Mouse (Mus musculus): ENCODE measurements around the gene Cyp17a1.

The Cyp17a1 gene

DNA sequence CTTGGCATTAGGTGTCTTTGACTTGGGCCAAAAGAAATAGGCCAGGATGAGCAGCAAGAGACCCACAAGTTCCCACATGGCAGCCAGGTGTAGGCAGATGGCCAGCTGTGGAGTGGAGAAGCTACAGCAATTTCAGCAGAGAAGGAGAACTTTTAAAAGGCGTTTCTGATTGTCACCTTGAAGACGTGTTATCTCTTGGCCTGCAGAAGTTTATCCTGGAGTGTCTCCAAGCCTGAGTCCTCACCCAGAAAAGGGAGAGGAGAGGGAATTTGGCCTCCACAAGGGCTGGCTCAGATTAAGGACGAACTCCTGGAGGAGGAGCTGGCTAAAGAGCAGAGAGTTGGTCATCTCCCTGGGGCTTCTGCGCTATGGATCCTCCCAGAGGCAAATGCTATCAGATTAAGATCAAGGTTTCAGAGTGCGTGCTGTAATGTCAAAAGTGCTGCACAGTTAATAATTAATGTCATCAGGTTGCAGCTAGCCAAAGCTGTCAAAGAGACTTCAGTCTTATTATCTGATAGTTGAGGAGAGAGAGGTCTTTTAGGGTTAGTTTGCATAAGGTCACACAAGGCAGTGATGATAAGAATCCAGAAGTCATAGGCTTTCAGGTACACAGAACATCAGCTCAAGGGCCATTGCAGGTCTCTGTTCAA lies at the start of gene Cyp17a1:
Gene Cyp17a1 (minus strand): TSS at position 407 of the 653 bp plus-strand sequence.
- in situ Hi-C loops (cut with MboI; ENCODE audit: low sequenced_read_pairs): loop anchor here (10.0 kb wide), 1 partner anchor 322 kb away; no protein-coding TSS in a partner anchor

DNA sequence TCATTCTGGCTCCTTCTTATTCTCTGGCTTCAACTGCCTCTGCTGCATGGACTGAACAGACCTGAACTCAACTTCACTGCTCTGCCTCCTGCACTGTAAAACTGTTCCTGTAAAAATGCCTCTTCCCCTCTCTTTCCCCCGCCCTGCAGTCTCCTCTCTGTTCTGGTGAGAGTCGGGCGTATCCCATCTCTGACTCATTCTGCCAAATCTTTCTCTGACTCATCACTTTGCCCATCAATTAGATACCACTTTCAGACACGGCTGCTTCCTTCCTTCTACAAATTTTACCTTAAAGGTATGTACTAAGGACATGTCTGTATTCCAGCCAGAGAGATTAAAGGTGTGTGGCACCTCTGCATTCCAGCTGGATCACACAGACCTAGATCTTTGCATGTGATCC lies 45.2 kb upstream of the Cyp17a1 start:
- in situ Hi-C loops (cut with MboI; ENCODE audit: low sequenced_read_pairs): no loop called here

DNA sequence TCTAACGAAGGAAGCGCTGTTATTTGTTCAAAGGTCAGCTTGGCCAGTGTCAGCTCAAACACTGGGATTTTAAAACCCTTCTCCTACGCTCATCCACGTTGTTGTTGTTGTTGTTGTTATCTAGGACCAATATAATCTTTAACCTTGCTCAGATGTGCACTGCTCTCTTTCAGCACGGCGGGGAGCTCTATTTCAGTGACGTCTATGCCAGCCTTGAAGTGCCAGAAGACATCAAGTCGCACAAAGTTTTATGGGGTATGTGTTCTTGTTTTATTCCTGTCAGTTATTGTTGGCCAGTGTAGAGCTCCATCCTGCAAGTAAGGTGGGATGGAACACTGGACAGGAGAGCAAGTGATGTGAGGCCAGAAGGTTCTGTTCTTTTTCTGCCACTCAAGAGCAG lies 42.0 kb upstream of the Cyp17a1 start:
- in situ Hi-C loops (cut with MboI; ENCODE audit: low sequenced_read_pairs): no loop called here

DNA sequence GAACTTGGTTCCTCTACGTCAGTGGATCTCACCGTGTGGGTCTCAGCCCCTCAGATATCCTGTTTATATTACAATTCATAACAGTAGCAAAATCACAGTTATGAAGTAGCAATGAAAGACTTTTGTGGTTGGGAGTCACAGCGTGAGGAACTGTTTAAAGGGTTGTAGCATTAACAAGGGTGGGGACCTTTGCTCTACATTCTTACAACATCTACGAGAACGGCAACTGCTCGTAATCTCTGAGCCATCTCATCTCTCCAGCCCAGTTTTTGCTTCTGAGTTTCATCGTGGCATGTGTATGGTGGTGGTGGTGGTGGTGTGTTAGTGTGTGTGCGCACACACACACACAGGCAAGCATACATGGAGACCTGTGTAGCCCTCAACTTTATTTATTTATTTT lies 41.3 kb upstream of the Cyp17a1 start:
- in situ Hi-C loops (cut with MboI; ENCODE audit: low sequenced_read_pairs): no loop called here

DNA sequence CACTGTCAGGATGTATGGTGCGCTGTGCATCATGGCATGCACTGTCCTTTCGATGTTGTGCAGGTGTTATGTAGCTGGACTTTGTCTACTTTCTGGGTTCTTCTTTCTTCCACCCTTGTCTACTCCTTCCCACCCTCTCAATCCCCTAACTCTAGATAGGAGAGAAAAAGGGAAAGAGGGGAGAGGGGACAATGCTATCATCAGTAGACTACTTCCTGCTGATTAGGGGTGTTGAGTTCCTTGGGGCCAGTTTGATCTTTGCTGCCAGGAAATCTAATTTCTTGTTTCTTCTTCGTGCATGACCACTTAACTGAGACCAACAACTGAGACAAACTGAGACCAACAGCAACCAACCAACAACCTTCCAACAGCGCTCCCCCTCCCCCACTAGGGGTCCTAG lies 37.6 kb upstream of the Cyp17a1 start:
- in situ Hi-C loops (cut with MboI; ENCODE audit: low sequenced_read_pairs): no loop called here

DNA sequence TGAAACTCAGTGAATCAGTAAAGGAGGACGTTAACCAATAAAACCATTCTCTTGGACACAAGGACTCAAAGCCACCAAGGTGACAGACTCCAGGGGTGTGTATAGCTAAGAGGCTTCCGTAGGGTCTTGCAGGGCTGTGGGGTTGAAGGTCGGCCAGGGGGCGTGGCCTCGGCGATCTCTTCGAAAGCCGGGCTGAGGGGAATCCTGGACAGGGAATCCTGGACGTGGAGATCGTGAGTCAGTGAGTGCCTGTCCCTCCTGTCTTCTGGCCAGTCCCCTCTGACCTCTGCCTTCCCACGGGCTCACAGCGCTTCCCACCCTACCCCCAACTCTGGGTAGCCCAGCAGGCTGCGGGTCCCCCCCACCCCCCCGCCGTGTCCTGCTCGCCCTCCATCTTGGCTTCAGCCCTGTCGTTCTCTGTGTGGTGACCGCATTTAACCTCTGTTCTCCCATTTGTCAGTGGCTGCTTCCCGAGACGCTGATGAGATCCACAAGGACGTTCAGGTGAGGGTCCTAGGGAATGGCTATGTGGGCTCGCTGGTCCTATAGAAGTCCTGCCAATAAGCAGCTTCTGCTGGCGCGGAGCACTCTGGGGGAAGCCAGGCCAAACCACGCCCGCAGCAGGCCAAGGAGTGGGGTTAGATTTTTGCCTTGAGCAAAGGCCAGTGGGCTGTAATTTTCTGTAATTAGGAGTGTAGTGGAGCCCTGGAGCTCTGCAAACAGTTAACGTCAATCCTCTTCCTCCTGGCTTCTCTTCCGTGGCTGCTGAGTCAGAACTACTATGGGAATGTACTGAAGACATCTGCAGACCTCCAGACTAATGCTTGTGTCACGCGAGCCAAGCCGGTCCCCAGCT lies 34.6 kb upstream of the Cyp17a1 start, which contains the start of gene As3mt:
Gene As3mt (plus strand): TSS at position 163 of the 856 bp plus-strand sequence.
- in situ Hi-C loops (cut with MboI; ENCODE audit: low sequenced_read_pairs): no loop called here

DNA sequence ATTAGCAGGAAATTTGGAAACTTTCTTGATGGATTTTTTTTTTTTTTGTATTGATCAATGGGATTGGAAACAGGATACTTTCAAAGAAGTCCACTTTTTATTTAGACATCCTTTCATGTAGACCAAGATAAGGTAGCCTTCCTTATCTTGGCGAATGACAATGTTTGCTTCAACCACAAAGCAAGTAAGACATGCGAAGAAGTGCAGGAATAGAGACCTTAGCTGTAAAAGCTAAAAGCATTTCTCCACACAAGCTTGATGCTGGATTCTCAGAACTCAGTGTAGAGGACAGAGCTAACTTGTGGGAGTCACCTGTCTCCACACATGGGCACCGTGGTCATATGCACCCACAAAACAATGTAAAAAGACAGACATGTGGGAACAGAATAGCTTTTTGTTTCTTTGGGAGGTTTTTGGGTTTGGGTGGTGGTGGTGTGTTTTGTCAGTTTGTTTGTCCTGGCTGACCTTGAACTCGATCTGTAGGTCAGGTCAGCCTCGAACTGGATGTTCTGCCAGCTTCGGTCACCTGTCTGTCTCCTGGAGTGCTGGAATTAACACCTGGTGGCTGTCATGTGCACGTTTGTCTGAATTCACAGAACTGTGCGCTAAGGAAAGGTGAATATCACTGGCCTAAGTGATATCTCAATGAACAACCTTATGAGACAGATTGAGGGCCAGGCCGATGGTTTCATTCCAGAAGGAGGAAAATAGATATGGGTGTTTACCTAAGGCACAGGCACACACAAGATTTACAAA lies 33.7 kb upstream of the Cyp17a1 start:
- in situ Hi-C loops (cut with MboI; ENCODE audit: low sequenced_read_pairs): no loop called here

DNA sequence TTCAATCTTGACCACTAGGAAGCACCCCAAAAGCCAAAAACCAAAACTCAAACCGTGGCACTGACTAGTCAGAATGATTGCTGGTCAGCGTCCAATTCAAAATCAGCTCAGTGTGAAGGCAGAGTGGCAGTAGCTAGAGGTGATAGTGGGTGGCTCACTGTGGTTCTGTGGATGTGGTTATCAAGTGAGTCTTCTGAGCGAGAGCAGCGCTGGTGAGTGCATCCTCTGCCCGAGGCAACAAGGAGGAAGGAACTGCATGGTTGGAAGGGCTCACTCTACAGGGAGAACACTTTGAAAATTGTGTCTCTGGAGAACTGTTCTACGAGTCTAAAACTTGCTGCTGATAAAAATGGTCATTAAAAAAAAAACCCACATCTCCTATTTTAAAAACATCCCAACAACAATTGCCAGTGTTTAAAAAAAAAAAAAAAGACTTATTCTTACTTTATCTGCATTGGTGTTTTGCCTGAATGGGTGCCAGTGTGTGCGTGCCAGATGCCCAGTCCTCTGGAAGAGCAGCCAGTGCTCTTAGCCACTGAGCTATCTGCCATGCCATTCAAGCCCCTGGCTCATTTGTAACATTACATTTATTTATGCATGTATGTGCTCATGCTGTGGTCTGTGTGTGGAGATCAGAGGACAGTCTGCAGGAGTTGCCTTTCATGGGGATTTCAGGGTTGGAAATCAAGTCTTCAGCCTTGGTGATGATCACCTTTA lies 33.0 kb upstream of the Cyp17a1 start:
- in situ Hi-C loops (cut with MboI; ENCODE audit: low sequenced_read_pairs): no loop called here

DNA sequence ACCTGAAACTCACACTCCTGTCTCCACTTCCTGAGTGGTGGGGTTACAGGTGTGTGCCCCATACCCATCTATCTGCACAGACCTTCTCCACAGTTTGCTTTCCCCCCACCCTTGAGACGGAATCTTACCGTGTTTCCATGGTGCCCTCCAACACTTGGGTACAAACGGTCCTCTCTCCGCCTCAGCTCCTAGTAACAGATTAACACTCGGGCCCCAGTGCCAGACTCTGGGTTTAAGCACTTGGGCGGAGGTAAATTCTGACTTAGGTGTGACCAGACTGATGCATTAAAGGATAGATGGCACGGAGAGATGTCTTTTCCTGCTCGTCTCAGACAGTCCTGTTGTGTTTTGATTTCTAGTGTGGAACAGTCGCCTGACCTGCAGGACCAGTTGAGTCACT lies 28.2 kb upstream of the Cyp17a1 start:
- in situ Hi-C loops (cut with MboI; ENCODE audit: low sequenced_read_pairs): no loop called here

DNA sequence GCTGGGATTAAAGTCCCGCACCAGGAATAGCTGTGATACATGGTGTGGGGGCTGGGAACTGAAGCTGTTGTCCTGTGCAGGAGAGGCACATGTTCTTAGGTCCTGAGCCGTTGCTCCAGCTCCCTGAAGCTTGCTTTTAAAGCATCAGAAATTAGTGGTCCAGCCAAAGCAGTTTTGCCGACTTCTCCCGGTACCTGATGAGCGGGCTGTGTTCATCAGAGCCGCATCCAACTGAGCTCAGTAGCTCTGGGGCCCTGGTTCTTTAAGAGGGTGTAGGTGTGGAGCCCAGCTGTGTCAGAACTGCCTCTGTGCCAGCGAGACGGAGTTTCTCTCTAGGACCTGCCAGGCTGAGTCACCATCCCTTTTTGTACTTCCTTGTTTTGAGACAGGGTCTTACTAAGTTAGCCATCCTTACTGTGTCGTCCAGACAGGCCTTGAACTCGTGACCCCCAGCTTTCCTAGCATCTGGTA lies 26.1 kb upstream of the Cyp17a1 start:
- in situ Hi-C loops (cut with MboI; ENCODE audit: low sequenced_read_pairs): no loop called here

DNA sequence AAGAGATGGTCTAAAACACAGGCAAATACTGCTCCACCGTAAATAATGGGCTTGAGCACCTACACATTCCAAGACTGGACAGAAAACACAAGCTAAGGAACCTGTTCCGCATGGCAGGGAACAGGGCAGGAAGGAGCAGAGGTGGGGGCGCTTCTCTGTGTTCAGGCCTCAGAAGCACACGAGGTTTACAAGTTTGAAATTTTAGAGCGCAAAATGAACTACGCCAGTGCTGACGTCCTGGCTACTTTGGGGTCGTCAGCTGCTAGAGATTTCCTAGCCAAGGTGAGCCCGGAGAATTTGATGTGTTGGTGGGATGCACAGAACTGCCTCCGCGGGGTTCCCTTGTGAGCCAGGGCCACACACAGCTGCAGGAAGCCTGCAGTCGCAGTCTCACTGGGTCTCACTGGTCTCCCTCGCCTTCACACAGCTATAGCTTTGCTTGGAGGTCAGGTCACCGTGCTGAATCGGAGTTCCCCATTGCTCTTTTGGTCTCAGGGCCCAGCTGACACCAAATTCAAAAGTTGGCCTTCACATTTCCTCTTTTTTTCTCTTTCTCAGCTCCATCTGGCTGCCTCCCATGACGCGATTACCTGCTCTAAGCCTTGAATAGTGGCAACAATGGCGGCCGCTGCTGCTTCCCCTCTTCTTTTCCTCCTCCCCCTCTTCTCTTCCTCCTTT lies 25.0 kb upstream of the Cyp17a1 start:
- in situ Hi-C loops (cut with MboI; ENCODE audit: low sequenced_read_pairs): no loop called here

DNA sequence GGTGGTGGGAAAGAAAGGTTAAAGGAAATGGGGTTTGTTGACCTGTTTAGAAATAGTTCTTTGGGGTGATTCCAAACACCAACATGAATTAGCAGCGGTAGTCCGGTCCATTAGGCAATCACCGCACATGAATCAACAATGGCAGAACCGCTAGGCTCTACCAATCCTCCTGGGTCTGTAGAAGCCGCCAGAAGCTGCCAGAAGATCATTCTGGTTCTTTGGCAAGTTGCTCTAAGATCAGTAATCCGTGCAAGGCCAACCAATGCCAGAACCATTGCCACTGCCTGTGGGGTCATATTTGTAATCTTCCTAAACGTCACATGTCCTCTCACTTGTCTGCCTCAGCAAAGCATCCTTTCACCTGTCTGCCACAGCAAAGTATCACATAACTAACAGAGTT lies 24.0 kb upstream of the Cyp17a1 start:
- in situ Hi-C loops (cut with MboI; ENCODE audit: low sequenced_read_pairs): no loop called here

DNA sequence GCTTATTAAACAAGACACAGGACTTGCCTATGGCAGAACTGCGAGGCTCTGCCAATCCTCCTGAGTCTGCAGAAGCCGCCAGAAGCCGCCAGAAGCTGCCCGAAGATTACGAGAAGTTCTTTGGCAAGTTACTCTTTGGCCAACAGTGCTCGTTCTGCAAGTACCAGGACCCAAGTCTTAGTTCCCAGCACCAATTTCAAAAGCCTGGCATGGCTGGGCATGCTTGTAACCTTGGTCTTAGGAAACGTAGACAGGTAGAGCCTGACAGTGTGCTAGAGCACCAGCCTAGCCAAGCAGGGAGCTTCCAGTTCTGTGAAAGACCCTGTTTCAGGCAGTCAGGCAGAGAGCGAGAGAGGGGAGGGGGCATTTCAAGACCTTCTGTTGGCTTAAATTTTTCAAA lies 23.5 kb upstream of the Cyp17a1 start:
- in situ Hi-C loops (cut with MboI; ENCODE audit: low sequenced_read_pairs): no loop called here

DNA sequence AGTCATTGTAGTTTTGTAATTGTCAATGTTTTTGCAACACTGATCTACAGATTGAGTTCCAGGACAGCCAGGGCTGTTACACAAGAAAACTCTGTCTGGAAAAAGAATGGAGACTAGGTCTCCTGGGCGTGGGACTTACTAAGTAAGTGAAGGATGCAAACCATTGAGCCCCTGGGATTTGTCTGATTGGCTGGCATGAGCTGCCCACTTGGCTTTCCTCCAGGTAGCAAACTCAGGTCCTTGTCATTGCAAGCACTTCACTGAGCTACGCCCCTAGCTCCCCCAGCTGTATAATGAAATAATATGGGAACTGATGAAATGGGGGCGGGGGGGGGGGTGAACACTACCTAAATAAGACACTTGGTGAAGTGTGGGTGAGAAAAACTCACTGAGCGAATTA lies 20.2 kb upstream of the Cyp17a1 start:
- in situ Hi-C loops (cut with MboI; ENCODE audit: low sequenced_read_pairs): no loop called here

DNA sequence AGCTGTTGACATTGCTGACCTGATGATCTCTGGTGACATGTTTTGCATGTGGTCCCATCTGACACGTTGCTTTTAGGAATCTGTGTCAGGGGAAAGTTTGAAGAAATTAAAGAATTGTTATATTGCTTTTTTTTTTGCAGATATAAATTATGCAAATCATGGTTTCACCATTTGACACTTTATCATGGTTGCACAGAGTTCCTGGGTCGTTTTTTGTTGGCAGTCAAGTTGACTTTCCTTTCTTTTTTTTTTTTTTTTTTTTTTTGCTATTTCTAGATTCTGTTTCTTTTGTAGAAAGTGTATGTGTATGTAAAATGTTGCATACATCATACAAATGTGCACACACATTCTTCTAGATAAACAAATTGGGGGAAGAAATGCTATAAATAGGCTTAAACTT lies 18.1 kb upstream of the Cyp17a1 start:
- in situ Hi-C loops (cut with MboI; ENCODE audit: low sequenced_read_pairs): no loop called here

DNA sequence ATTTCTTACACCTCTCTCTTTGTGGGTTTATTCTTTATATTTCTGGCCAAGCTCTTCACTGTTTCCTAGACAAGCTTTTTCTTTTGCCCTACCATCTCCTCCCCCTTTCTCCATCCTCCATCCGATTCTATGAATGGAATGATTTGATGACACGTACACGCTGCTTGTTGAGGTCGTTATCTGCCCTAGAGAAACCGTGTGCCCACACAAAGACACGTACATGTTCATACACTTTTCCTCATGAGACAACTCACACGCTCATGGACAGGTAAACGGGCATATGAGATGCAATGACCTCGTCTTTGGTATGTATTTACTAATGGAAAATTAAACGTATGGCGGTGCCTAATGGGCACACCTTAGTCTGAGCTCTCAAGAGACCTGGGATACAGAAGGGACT lies 17.4 kb upstream of the Cyp17a1 start:
- in situ Hi-C loops (cut with MboI; ENCODE audit: low sequenced_read_pairs): no loop called here

DNA sequence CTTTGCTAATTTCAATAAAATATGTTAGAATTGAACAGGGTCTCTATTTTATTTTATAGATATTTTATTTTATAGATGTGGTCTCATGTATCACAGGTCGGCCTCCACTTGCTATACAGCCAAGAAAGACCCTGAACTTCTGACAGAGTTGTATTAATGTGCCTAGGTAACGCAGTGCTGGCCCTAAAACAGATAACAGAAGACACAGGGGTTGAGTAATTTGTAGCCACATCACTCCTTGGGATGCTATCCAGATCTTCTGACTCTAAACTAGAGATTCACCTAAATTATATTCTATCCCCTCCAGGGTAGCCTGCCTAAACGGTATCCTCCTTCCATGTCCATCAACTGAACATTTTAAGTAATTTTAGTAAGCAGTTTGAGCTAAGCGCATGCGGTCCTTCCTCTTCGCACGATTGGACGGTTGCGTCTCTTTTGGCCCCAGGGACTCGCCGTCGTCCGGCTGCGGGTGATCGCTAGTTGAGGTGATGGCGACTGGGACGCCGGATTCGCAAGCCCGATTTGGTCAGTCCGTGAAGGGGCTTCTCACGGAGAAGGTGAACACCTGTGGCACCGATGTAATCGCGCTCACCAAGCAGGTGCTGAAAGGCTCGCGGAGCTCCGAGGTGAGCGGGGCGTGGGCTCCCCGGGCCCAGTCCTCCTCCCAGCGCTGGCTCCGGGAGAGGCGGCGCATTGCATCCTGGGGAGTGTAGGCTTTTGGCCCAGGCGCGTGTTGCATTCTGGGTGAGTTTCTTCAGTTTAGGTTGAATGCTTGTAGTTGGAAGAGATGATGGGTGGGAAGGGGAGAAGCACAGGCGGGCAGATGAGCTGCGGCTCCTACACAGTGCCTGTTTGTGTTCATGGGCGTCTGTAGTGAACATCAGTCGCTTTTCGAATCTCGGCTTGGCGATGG lies 16.7 kb upstream of the Cyp17a1 start, which contains the start of gene Borcs7:
Gene Borcs7 (plus strand): TSS at position 447 of the 913 bp plus-strand sequence.
- in situ Hi-C loops (cut with MboI; ENCODE audit: low sequenced_read_pairs): no loop called here

DNA sequence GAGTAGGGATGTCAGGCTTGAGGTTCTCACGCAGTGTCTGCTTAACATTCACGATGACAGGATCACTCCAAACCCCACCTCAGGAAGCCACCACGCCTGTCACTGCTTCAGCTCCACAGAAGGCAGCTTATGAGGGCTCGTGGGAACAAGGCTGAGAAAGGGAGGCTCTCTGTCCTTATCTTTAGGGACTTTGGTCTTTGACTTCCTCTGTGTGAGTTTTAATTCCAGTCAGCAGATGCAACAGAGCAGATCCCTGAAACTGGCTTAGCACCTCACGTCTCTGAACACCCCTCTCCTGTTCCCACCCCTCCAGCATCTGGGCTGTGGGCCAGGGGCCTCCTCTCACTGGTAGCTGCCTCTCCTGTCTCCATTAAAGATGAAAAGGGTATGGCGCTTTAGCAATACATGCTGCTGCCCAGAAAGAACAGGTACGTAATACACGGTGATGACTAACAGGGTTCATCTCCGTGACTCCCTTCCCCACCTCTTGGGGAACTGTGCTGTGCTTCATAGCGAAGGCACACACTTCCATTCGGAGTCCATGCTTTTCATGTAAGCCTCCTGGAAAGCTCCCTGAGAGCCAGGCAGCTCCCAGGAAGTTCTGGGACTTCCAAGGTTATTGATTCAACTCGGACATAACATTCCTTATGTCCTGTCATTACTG lies 6.9 kb upstream of the Cyp17a1 start:
- in situ Hi-C loops (cut with MboI; ENCODE audit: low sequenced_read_pairs): loop anchor here (10.0 kb wide), 1 partner anchor 315 kb away; no protein-coding TSS in a partner anchor

Measured in CH12F3 (cell line).